Mouse (Mus musculus): ENCODE data around the gene Acox3. TPM values are rescaled to one million over a fixed set of nuclear protein-coding genes. Genes with fewer than 3 reads are reported as not detected.

Gene Acox3
- polyA plus RNA-seq, 1 experiment from 2014 or later: 12.0 TPM

- Histone ChIP-seq H3K27ac (ENCODE audit: low read depth, low read length) (no peak overlapping the region), H3K4me3 (ENCODE audit: low read length) (no peak overlapping the region), H3K36me3 (ENCODE audit: control insufficient read depth, insufficient read depth, low read length) (no peaks in the 10 kb centered on the region), H3K9ac (ENCODE audit: low read depth, low read length) (no peak overlapping the region), H3K4me2 (ENCODE audit: low read length) (no peak overlapping the region), H3K27me3 (replicated peaks; ENCODE audit: control insufficient read depth, insufficient read depth, low read length) (no peaks in the 10 kb centered on the region), H3K4me1 (ENCODE audit: control insufficient read depth, insufficient read depth, low read depth, low read length) (peaks cover 14% of the 10 kb centered on the region), H3K9me3 (ENCODE audit: control insufficient read depth, low read length) (no peaks in the 10 kb centered on the region)
- no peak for ATAC-seq
- 84% methylated on average over 8 of the region's 8 CpGs for WGBS
Observed at GRCm38 (mm10) chr5:35612722-35613121, 29.9 kb downstream of the Acox3 start.

- no peaks in the 10 kb centered on the region; the same call in 1 of the 2 replicates for H3K4me1 ChIP-seq (ENCODE audit: control insufficient read depth, insufficient read depth, low read depth, low read length)
- WGBS: 52% methylated on average over 5 of the region's 5 CpGs
- H3K9ac ChIP-seq (ENCODE audit: low read depth, low read length): no peak overlapping the region
- H3K27ac ChIP-seq (ENCODE audit: low read depth, low read length): no peak overlapping the region
- no peak for ATAC-seq
- H3K4me3 ChIP-seq (ENCODE audit: low read length): no peak overlapping the region
- no peaks in the 10 kb centered on the region for H3K27me3 ChIP-seq (replicated peaks; ENCODE audit: control insufficient read depth, insufficient read depth, low read length)
- no peak overlapping the region for H3K4me2 ChIP-seq (ENCODE audit: low read length)
- H3K9me3 ChIP-seq (ENCODE audit: control insufficient read depth, low read length): no peaks in the 10 kb centered on the region
- H3K36me3 ChIP-seq (ENCODE audit: control insufficient read depth, insufficient read depth, low read length): no peaks in the 10 kb centered on the region
Observed at GRCm38 (mm10) chr5:35616943-35617342, 34.1 kb downstream of the Acox3 start.

GRCm38 (mm10) chr5:35621114-35621513, 38.3 kb downstream of the Acox3 start:
- ATAC-seq: no peak
- H3K27me3 ChIP-seq (replicated peaks; ENCODE audit: control insufficient read depth, insufficient read depth, low read length): no peaks in the 10 kb centered on the region
- H3K27ac ChIP-seq (ENCODE audit: low read depth, low read length): no peak overlapping the region
- no peaks in the 10 kb centered on the region for H3K9me3 ChIP-seq (ENCODE audit: control insufficient read depth, low read length)
- H3K4me1 ChIP-seq (ENCODE audit: control insufficient read depth, insufficient read depth, low read depth, low read length): no peaks in the 10 kb centered on the region; the same call in 1 of the 2 replicates
- no peaks in the 10 kb centered on the region for H3K36me3 ChIP-seq (ENCODE audit: control insufficient read depth, insufficient read depth, low read length)
- 47% methylated on average over 4 of the region's 4 CpGs for WGBS
- H3K4me3 ChIP-seq (ENCODE audit: low read length): no peak overlapping the region
- H3K9ac ChIP-seq (ENCODE audit: low read depth, low read length): no peak overlapping the region
- no peak overlapping the region for H3K4me2 ChIP-seq (ENCODE audit: low read length)

GRCm38 (mm10) chr5:35623831-35624230, 41.0 kb downstream of the Acox3 start:
- H3K4me3 ChIP-seq (ENCODE audit: low read length): no peak overlapping the region
- no peaks in the 10 kb centered on the region for H3K27me3 ChIP-seq (replicated peaks; ENCODE audit: control insufficient read depth, insufficient read depth, low read length)
- no peaks in the 10 kb centered on the region; the same call in 1 of the 2 replicates for H3K4me1 ChIP-seq (ENCODE audit: control insufficient read depth, insufficient read depth, low read depth, low read length)
- no peaks in the 10 kb centered on the region for H3K9me3 ChIP-seq (ENCODE audit: control insufficient read depth, low read length)
- H3K9ac ChIP-seq (ENCODE audit: low read depth, low read length): no peak overlapping the region
- no peak for ATAC-seq
- no peak overlapping the region for H3K4me2 ChIP-seq (ENCODE audit: low read length)
- H3K27ac ChIP-seq (ENCODE audit: low read depth, low read length): no peak overlapping the region
- H3K36me3 ChIP-seq (ENCODE audit: control insufficient read depth, insufficient read depth, low read length): no peaks in the 10 kb centered on the region

GRCm38 (mm10) chr5:35624751-35625239, 42.0 kb downstream of the Acox3 start:
- Histone ChIP-seq H3K4me1 (ENCODE audit: control insufficient read depth, insufficient read depth, low read depth, low read length) (no peaks in the 10 kb centered on the region; the same call in 1 of the 2 replicates), H3K4me2 (ENCODE audit: low read length) (no peak overlapping the region), H3K36me3 (ENCODE audit: control insufficient read depth, insufficient read depth, low read length) (no peaks in the 10 kb centered on the region), H3K9me3 (ENCODE audit: control insufficient read depth, low read length) (no peaks in the 10 kb centered on the region), H3K27ac (ENCODE audit: low read depth, low read length) (no peak overlapping the region), H3K9ac (ENCODE audit: low read depth, low read length) (no peak overlapping the region), H3K27me3 (replicated peaks; ENCODE audit: control insufficient read depth, insufficient read depth, low read length) (no peaks in the 10 kb centered on the region), H3K4me3 (ENCODE audit: low read length) (no peak overlapping the region)
- no peak for ATAC-seq
- 64% methylated on average over 4 of the region's 4 CpGs for WGBS

GRCm38 (mm10) chr5:35626408-35626807, 43.6 kb downstream of the Acox3 start:
- WGBS: 90% methylated on average over 2 of the region's 2 CpGs
- Histone ChIP-seq H3K4me2 (ENCODE audit: low read length) (no peak overlapping the region), H3K27me3 (replicated peaks; ENCODE audit: control insufficient read depth, insufficient read depth, low read length) (no peaks in the 10 kb centered on the region), H3K9me3 (ENCODE audit: control insufficient read depth, low read length) (no peaks in the 10 kb centered on the region), H3K4me3 (ENCODE audit: low read length) (no peak overlapping the region), H3K9ac (ENCODE audit: low read depth, low read length) (no peak overlapping the region), H3K27ac (ENCODE audit: low read depth, low read length) (no peak overlapping the region), H3K36me3 (ENCODE audit: control insufficient read depth, insufficient read depth, low read length) (no peaks in the 10 kb centered on the region), H3K4me1 (ENCODE audit: control insufficient read depth, insufficient read depth, low read depth, low read length) (no peaks in the 10 kb centered on the region; the same call in 1 of the 2 replicates)
- ATAC-seq: no peak

GRCm38 (mm10) chr5:35627307-35627840, 44.5 kb downstream of the Acox3 start:
- no peak for ATAC-seq
- H3K36me3 ChIP-seq (ENCODE audit: control insufficient read depth, insufficient read depth, low read length): no peaks in the 10 kb centered on the region
- WGBS: 64% methylated on average over 7 of the region's 7 CpGs

GRCm38 (mm10) chr5:35628685-35629084, 45.8 kb downstream of the Acox3 start:
- no peak overlapping the region for H3K4me2 ChIP-seq (ENCODE audit: low read length)
- H3K9me3 ChIP-seq (ENCODE audit: control insufficient read depth, low read length): no peaks in the 10 kb centered on the region
- H3K4me3 ChIP-seq (ENCODE audit: low read length): no peak overlapping the region
- H3K27ac ChIP-seq (ENCODE audit: low read depth, low read length): no peak overlapping the region
- no peak overlapping the region for H3K9ac ChIP-seq (ENCODE audit: low read depth, low read length)
- peak; percentile 30; the same call in 1 of the 2 replicates for ATAC-seq
- no peaks in the 10 kb centered on the region for H3K27me3 ChIP-seq (replicated peaks; ENCODE audit: control insufficient read depth, insufficient read depth, low read length)
- no peaks in the 10 kb centered on the region for H3K4me1 ChIP-seq (ENCODE audit: control insufficient read depth, insufficient read depth, low read depth, low read length)
- H3K36me3 ChIP-seq (ENCODE audit: control insufficient read depth, insufficient read depth, low read length): no peaks in the 10 kb centered on the region
- WGBS: 15% methylated on average over 1 of the region's 1 CpGs

More at GRCm38 (mm10) chr5:35627307-35627840, 44.5 kb downstream of the Acox3 start:
- Histone ChIP-seq H3K4me3 (ENCODE audit: low read length) (no peak overlapping the region), H3K9me3 (ENCODE audit: control insufficient read depth, low read length) (no peaks in the 10 kb centered on the region), H3K4me2 (ENCODE audit: low read length) (no peak overlapping the region), H3K4me1 (ENCODE audit: control insufficient read depth, insufficient read depth, low read depth, low read length) (no peaks in the 10 kb centered on the region), H3K27me3 (replicated peaks; ENCODE audit: control insufficient read depth, insufficient read depth, low read length) (no peaks in the 10 kb centered on the region), H3K9ac (ENCODE audit: low read depth, low read length) (no peak overlapping the region), H3K27ac (ENCODE audit: low read depth, low read length) (no peak overlapping the region)

- Histone ChIP-seq H3K27ac (ENCODE audit: low read depth, low read length) (no peak overlapping the region), H3K27me3 (replicated peaks; ENCODE audit: control insufficient read depth, insufficient read depth, low read length) (no peaks in the 10 kb centered on the region), H3K4me1 (ENCODE audit: control insufficient read depth, insufficient read depth, low read depth, low read length) (no peaks in the 10 kb centered on the region), H3K4me2 (ENCODE audit: low read length) (no peak overlapping the region), H3K36me3 (ENCODE audit: control insufficient read depth, insufficient read depth, low read length) (no peaks in the 10 kb centered on the region), H3K4me3 (ENCODE audit: low read length) (no peak overlapping the region), H3K9me3 (ENCODE audit: control insufficient read depth, low read length) (no peaks in the 10 kb centered on the region), H3K9ac (ENCODE audit: low read depth, low read length) (no peak overlapping the region)
- no peak for ATAC-seq
Observed at GRCm38 (mm10) chr5:35629333-35629732, 46.5 kb downstream of the Acox3 start.

Data from hindbrain, embryonic 16.5 days (tissue).